Mouse (Mus musculus): Measurements from ENCODE around the gene Gm49336.

Gene Gm49336

GRCm38 (mm10) chr14:60251281-60252003, at the start of gene Gm49336, which contains the start of gene Nupl1:
Gm49336 (minus strand) TSS chr14:60251507.
Nupl1 (minus strand) TSS chr14:60251431.
- DNase-seq (ENCODE audit: low spot score) = peak; percentile 95

GRCm38 (mm10) chr14:60301024-60301423, 49.7 kb upstream of the Gm49336 start:
- no peak for DNase-seq (ENCODE audit: low spot score)

GRCm38 (mm10) chr14:60300224-60300991, 49.1 kb upstream of the Gm49336 start:
- DNase-seq (ENCODE audit: low spot score) = no peak

GRCm38 (mm10) chr14:60295531-60295930, 44.2 kb upstream of the Gm49336 start:
- DNase-seq (ENCODE audit: low spot score) = no peak

GRCm38 (mm10) chr14:60290363-60290762, 39.1 kb upstream of the Gm49336 start:
- DNase-seq (ENCODE audit: low spot score) = no peak

GRCm38 (mm10) chr14:60286194-60286863, 35.0 kb upstream of the Gm49336 start:
- DNase-seq (ENCODE audit: low spot score) = peak; percentile 18

- no peak for DNase-seq (ENCODE audit: low spot score)
Measured at GRCm38 (mm10) chr14:60275301-60276276, 24.3 kb upstream of the Gm49336 start.

GRCm38 (mm10) chr14:60273346-60273745, 22.0 kb upstream of the Gm49336 start:
- DNase-seq (ENCODE audit: low spot score) = no peak

- no peak for DNase-seq (ENCODE audit: low spot score)
Measured at GRCm38 (mm10) chr14:60269333-60269732, 18.0 kb upstream of the Gm49336 start.

GRCm38 (mm10) chr14:60264990-60265876, 13.9 kb upstream of the Gm49336 start, which contains the start of gene Mtmr6:
Mtmr6 (plus strand) TSS chr14:60265228.
- DNase-seq (ENCODE audit: low spot score) = peak; percentile 89

- no peak for DNase-seq (ENCODE audit: low spot score)
Measured at GRCm38 (mm10) chr14:60262316-60262715, 11.0 kb upstream of the Gm49336 start.

GRCm38 (mm10) chr14:60257851-60258250, 6.5 kb upstream of the Gm49336 start:
- DNase-seq (ENCODE audit: low spot score) = no peak

- DNase-seq (ENCODE audit: low spot score) = no peak
Measured at GRCm38 (mm10) chr14:60257101-60257500, 5.8 kb upstream of the Gm49336 start.

GRCm38 (mm10) chr14:60256356-60256755, 5.0 kb upstream of the Gm49336 start:
- no peak for DNase-seq (ENCODE audit: low spot score)

- DNase-seq (ENCODE audit: low spot score) = no peak
Measured at GRCm38 (mm10) chr14:60254774-60255173, 3.5 kb upstream of the Gm49336 start.

- DNase-seq (ENCODE audit: low spot score) = no peak
Measured at GRCm38 (mm10) chr14:60253466-60253865, 2.2 kb upstream of the Gm49336 start.

GRCm38 (mm10) chr14:60252004-60253000, 995 bp upstream of the Gm49336 start:
- DNase-seq (ENCODE audit: low spot score) = no peak

- no peak for DNase-seq (ENCODE audit: low spot score)
Measured at GRCm38 (mm10) chr14:60250879-60251278, 428 bp downstream of the Gm49336 start.

GRCm38 (mm10) chr14:60250366-60250765, 941 bp downstream of the Gm49336 start:
- DNase-seq (ENCODE audit: low spot score) = no peak
